Mouse (Mus musculus) liver, embryonic 13.5 days (tissue): Measurements from ENCODE around the gene Mapk3. TPM values are rescaled to one million over a fixed set of nuclear protein-coding genes. Genes with fewer than 3 reads are reported as not detected.

Experiments used
- ATAC-seq: fragments of 200-750 bp; cut with Nextera tagmentation; 2 replicates; pipeline ENCODE4 v1.8.0; 2017; ENCODE audit warnings: low read depth, mild to moderate bottlenecking, moderate number of reproducible peaks, moderate library complexity
- DNase-seq: peaks from one replicate; pipeline ENCODE4 v3.0.0; 2022
- H3K27ac ChIP-seq: fragments of 300-500 bp; sonication (generic); 2 replicates; pipeline ENCODE4 v1.5.1; 2015; ENCODE audit warnings: moderate library complexity, mild to moderate bottlenecking, inconsistent platforms
- H3K27me3 ChIP-seq: fragments of 300-500 bp; sonication (generic); 2 replicates; pipeline ENCODE4 v1.6.1; 2015; ENCODE audit warnings: mild to moderate bottlenecking, inconsistent platforms
- H3K36me3 ChIP-seq: fragments of 300-500 bp; sonication (generic); 2 replicates; pipeline ENCODE4 v1.6.1; 2015; ENCODE audit warnings: mild to moderate bottlenecking, inconsistent platforms
- H3K4me1 ChIP-seq: fragments of 300-500 bp; sonication (generic); replicated peaks from 2 replicates; pipeline ENCODE4 v1.6.1; 2015; ENCODE audit warnings: inconsistent platforms
- H3K4me2 ChIP-seq: fragments of 300-500 bp; sonication (generic); 2 replicates; pipeline ENCODE4 v1.6.1; 2015; ENCODE audit warnings: inconsistent platforms, mild to moderate bottlenecking, moderate library complexity
- H3K4me3 ChIP-seq: fragments of 300-500 bp; sonication (generic); replicated peaks from 2 replicates; pipeline ENCODE4 v1.5.1; 2015; ENCODE audit warnings: mild to moderate bottlenecking, inconsistent platforms
- H3K9ac ChIP-seq: fragments of 300-500 bp; sonication (generic); 2 replicates; pipeline ENCODE4 v1.6.1; 2015; ENCODE audit warnings: mild to moderate bottlenecking, inconsistent platforms
- H3K9me3 ChIP-seq: fragments of 300-500 bp; sonication (generic); replicated peaks from 2 replicates; pipeline ENCODE4 v1.6.1; 2016; ENCODE audit warnings: inconsistent platforms
- WGBS: fragments of 180-500 bp; shearing (Covaris S2); methylation state at CpG from one replicate; pipeline ENCODE4 v1.1.7; 2015; ENCODE audit not compliant: insufficient replicate concordance; 5-methylcytosine and 5-hydroxymethylcytosine counted together
- polyA plus RNA-seq: library from polyadenylated mRNA; unstranded; fragments of >200 nt; fragmentation: Nextera tagmentation; extraction: Ambion mirVana; gene quantifications from 2 replicates; pipeline ENCODE4 v1.2.1, GENCODE M21; 2015

The Mapk3 gene
- polyA plus RNA-seq, 1 experiment from 2014 or later, result 19.0 TPM

GRCm38 (mm10) chr7:126785056-126785455 lies 25.7 kb downstream of the Mapk3 start:
- no peak overlapping the region for H3K27ac ChIP-seq
- DNase-seq (no peak), ATAC-seq (no peak)
- H3K4me1 ChIP-seq, result peaks cover 37% of the 10 kb centered on the region
- H3K4me3 ChIP-seq, result no peak overlapping the region
- no peak overlapping the region for H3K4me2 ChIP-seq
- WGBS, result 80% methylated on average over 4 of the region's 4 CpGs
- peaks cover 65% of the 10 kb centered on the region for H3K36me3 ChIP-seq
- H3K9me3 ChIP-seq, result no peaks in the 10 kb centered on the region
- no peaks in the 10 kb centered on the region for H3K27me3 ChIP-seq
- no peak overlapping the region for H3K9ac ChIP-seq

- Histone ChIP-seq H3K27me3 (no peaks in the 10 kb centered on the region), H3K4me1 (peaks cover 37% of the 10 kb centered on the region), H3K4me2 (no peak overlapping the region), H3K27ac (no peak overlapping the region), H3K9me3 (no peaks in the 10 kb centered on the region), H3K4me3 (no peak overlapping the region), H3K36me3 (peaks cover 72% of the 10 kb centered on the region), H3K9ac (no peak overlapping the region)
- ATAC-seq (no peak), DNase-seq (no peak)
- WGBS, result 85% methylated on average over 14 of the region's 14 CpGs
Observed at GRCm38 (mm10) chr7:126786142-126786541, 26.7 kb downstream of the Mapk3 start.

- H3K27me3 ChIP-seq, result no peaks in the 10 kb centered on the region
- no peak overlapping the region for H3K9ac ChIP-seq
- DNase-seq (no peak), ATAC-seq (no peak)
- H3K27ac ChIP-seq, result no peak overlapping the region
- H3K36me3 ChIP-seq, result peaks cover 66% of the 10 kb centered on the region
- H3K4me2 ChIP-seq, result no peak overlapping the region
- H3K4me3 ChIP-seq, result no peak overlapping the region
- H3K4me1 ChIP-seq, result peaks cover 38% of the 10 kb centered on the region
- WGBS, result 84% methylated on average over 4 of the region's 4 CpGs
- no peaks in the 10 kb centered on the region for H3K9me3 ChIP-seq
Observed at GRCm38 (mm10) chr7:126789141-126789540, 29.7 kb downstream of the Mapk3 start.

GRCm38 (mm10) chr7:126791851-126792720 lies 32.7 kb downstream of the Mapk3 start, which contains the start of gene Ppp4c:
TSS of gene Ppp4c (minus strand) at chr7:126792496.
- H3K9ac ChIP-seq, result peak within 1 kb of the TSS; percentile 99
- peak within 1 kb of the TSS; percentile 88 for H3K4me2 ChIP-seq
- H3K4me3 ChIP-seq, result peak within 1 kb of the TSS; percentile 94
- H3K9me3 ChIP-seq, result no peaks in the 10 kb centered on the region
- DNase-seq (peak; percentile 92), ATAC-seq (peak; percentile 89)
- H3K4me1 ChIP-seq, result peaks cover 65% of the 10 kb centered on the region
- H3K27ac ChIP-seq, result peak within 1 kb of the TSS; percentile 93
- no peaks in the 10 kb centered on the region for H3K27me3 ChIP-seq
- under 1% methylated on average over 82 of the region's 83 CpGs for WGBS
- H3K36me3 ChIP-seq, result peaks cover 65% of the 10 kb centered on the region

- peak; percentile 11; the same call in 1 of the 2 replicates for ATAC-seq
- Histone ChIP-seq H3K9me3 (no peaks in the 10 kb centered on the region), H3K4me3 (peak overlapping the region; percentile 94), H3K36me3 (peaks cover 63% of the 10 kb centered on the region), H3K4me2 (peak overlapping the region; percentile 88), H3K27me3 (no peaks in the 10 kb centered on the region), H3K4me1 (peaks cover 73% of the 10 kb centered on the region), H3K27ac (peak overlapping the region; percentile 93), H3K9ac (peak overlapping the region; percentile 99)
- no peak for DNase-seq
- WGBS, result 18% methylated on average over 11 of the region's 11 CpGs
Observed at GRCm38 (mm10) chr7:126792721-126793443, 33.5 kb downstream of the Mapk3 start.

GRCm38 (mm10) chr7:126793456-126794270 lies 34.3 kb downstream of the Mapk3 start:
- no peaks in the 10 kb centered on the region for H3K9me3 ChIP-seq
- no peak overlapping the region for H3K4me3 ChIP-seq
- H3K4me1 ChIP-seq, result peaks cover 80% of the 10 kb centered on the region
- ATAC-seq (no peak), DNase-seq (no peak)
- peaks cover 55% of the 10 kb centered on the region for H3K36me3 ChIP-seq
- no peaks in the 10 kb centered on the region for H3K27me3 ChIP-seq
- H3K27ac ChIP-seq, result peak overlapping the region; percentile 93
- H3K4me2 ChIP-seq, result peak overlapping the region; percentile 88
- 70% methylated on average over 4 of the region's 4 CpGs for WGBS
- 0 out of 2 replicates have a peak overlapping the region, but pooled peaks have one; percentile 99 for H3K9ac ChIP-seq

GRCm38 (mm10) chr7:126794271-126794605 lies 34.8 kb downstream of the Mapk3 start:
- H3K36me3 ChIP-seq, result peaks cover 49% of the 10 kb centered on the region
- no peak overlapping the region for H3K4me3 ChIP-seq
- WGBS, result 47% methylated on average over 4 of the region's 4 CpGs
- H3K9me3 ChIP-seq, result no peaks in the 10 kb centered on the region
- H3K27me3 ChIP-seq, result no peaks in the 10 kb centered on the region
- H3K4me2 ChIP-seq, result no peak overlapping the region
- H3K4me1 ChIP-seq, result peaks cover 80% of the 10 kb centered on the region
- no peak overlapping the region for H3K27ac ChIP-seq
- ATAC-seq (no peak), DNase-seq (no peak)
- H3K9ac ChIP-seq, result no peak overlapping the region

- no peaks in the 10 kb centered on the region for H3K9me3 ChIP-seq
- no peaks in the 10 kb centered on the region for H3K27me3 ChIP-seq
- DNase-seq (no peak), ATAC-seq (no peak)
- no peak overlapping the region for H3K4me2 ChIP-seq
- no peak overlapping the region for H3K4me3 ChIP-seq
- H3K9ac ChIP-seq, result no peak overlapping the region
- peaks cover 35% of the 10 kb centered on the region for H3K36me3 ChIP-seq
- H3K4me1 ChIP-seq, result peaks cover 81% of the 10 kb centered on the region
- H3K27ac ChIP-seq, result peak overlapping the region; percentile 92; the same call in 1 of the 2 replicates
- WGBS, result 77% methylated on average over 16 of the region's 16 CpGs
Observed at GRCm38 (mm10) chr7:126795387-126796317, 36.3 kb downstream of the Mapk3 start.

- H3K27me3 ChIP-seq, result no peaks in the 10 kb centered on the region
- H3K4me2 ChIP-seq, result peak overlapping the region; percentile 95
- H3K4me1 ChIP-seq, result peaks cover 80% of the 10 kb centered on the region
- H3K27ac ChIP-seq, result peak overlapping the region; percentile 92
- H3K4me3 ChIP-seq, result 0 out of 2 replicates have a peak overlapping the region, but pooled peaks have one; percentile 78
- peak overlapping the region; percentile 79 for H3K9ac ChIP-seq
- DNase-seq (no peak), ATAC-seq (no peak)
- H3K36me3 ChIP-seq, result peaks cover 34% of the 10 kb centered on the region
- 77% methylated on average over 8 of the region's 8 CpGs for WGBS
- no peaks in the 10 kb centered on the region for H3K9me3 ChIP-seq
Observed at GRCm38 (mm10) chr7:126796350-126796932, 37.0 kb downstream of the Mapk3 start.
